Mouse (Mus musculus) frontal cortex, adult (tissue): ENCODE results near the gene Gm49322.
"Not testable (repeated sequence)": the region's sequence is repeated elsewhere in the genome, so short reads cannot be mapped to it uniquely, and the experiment has no call there.

Experiments used
- ATAC-seq: cut with Nextera tagmentation; 2 replicates; pipeline ENCODE4 v1.9.2; 2017; ENCODE audit warnings: mild to moderate bottlenecking, moderate library complexity, mixed read lengths; ENCODE audit not compliant: low TSS enrichment

Gm49322 gene

DNA sequence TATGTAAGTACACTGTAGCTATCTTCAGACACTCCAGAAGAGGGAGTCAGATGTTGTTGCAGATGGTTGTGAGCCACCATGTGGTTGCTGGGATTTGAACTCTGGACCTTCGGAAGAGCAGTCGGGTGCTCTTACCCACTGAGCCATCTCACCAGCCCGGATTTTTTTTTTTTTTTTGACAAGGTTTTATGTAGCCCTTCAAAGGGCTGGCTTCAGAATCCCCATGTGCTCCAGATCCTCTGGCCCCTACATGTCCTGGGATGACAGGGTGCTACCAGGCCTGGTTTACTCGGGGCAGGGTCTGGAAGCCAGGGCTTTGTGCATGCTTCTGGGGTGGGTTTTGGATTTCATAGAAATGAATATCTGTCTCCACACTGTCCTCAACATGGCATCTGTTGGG lies at the start of gene Gm49322:
Gm49322 (plus strand) TSS at position 301 of the 400 bp plus-strand sequence.
- ATAC-seq, result not testable (repeated sequence)

- ATAC-seq, result 0 out of 2 replicates have a peak, but pooled peaks have one; percentile 27
Observed at GRCm38 (mm10) chr10:80557346-80557965, 48.4 kb upstream of the Gm49322 start.

- no peak for ATAC-seq
Observed at GRCm38 (mm10) chr10:80559431-80559830, 46.4 kb upstream of the Gm49322 start.

DNA sequence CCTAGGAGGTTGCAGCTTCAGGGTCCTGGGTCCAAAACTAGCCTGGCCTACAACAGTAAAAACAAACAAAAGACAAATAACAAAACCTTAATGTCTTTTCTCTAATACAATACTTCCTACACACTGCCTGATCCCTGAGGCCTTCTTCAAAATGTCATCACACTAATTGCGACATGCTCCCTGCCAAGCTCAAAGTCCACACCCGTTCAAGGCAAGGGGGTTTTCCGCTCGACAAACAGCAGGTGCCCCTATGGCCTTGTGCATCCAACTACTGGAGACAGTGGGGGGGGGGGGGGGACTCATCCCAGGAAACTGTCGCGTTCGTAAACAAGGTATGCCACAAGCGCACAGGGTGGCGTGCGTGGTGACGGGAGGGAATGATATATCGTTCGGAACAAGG lies 45.2 kb upstream of the Gm49322 start:
- no peak for ATAC-seq

DNA sequence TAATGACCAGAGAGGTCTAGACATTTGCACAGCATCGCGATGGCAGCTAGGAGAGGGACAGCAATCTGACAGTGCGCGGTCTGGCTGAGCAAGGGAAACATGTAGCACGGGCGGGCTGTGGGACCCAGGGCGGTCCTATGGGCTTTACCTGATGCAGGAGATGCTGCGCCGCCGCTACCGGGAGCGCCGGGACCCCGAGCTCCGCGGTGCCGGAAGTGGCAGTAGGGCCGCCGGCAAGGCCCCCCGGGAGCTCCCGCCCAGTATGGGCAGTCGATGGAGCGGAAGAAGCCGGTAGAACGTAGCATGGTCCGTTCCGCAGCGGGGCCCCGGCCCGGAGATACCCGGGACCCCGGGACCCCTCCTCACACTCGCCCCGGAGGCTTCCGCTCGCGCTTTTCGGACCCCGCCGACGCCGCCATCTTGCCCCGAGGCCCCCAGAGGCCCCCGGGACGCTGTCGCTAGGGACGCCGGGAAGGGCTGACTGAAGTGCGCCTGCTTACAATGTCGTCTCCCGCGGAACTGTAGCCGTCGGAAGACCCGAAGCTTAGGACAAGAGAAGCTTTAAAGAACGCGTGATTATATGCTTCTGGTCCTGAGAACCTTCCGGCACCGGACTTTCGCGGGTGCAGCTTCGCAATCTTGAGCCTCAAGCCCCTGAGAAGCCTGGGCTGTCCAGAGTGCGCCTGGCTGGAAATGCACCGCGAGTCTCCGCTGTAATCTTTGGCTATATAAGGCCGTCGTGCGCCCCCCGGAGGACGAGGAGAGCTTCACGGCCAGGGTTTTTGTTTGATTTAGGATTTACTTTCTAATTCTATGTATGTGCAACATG lies 44.5 kb upstream of the Gm49322 start, which contains the start of gene Rexo1:
Rexo1 (minus strand) TSS at position 445 of the 829 bp plus-strand sequence.
- ATAC-seq, result peak; percentile 74

DNA sequence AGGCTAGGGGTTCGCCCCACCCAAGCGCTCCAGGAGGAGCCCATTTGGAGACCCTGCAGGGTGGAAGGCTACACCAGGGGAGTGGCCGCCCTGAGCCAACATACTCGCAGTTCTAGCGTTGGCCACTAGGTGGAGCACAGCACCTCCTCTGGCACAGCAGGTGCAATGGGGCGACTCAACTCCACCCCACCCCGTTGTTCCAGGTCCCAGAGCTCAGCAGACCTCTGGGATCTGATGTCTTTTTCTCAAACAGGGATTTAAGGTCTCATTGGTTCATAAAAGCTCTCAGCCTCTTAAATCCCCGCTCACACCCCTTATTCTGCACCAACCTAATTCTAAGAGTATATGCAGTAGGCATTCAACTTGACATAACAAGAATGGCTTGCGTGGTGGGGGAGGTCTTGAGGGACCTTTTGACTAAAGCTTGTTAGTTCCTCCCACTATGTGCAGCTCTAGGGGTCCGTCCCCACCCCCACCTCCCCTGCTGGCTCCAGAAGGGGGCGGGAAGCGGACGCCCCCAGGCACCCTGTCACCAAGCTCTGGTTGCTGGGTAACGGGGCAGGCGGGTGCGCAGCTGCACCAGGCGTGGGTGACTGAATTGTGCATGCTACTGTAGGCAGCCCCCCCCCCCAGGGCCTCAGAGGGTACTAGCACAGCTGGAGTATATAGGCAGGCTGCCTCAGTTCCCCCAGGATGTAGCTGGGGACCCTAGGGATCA lies 39.3 kb upstream of the Gm49322 start:
- peak; percentile 69 for ATAC-seq

GRCm38 (mm10) chr10:80568876-80569275 lies 36.9 kb upstream of the Gm49322 start:
- no peak for ATAC-seq

DNA sequence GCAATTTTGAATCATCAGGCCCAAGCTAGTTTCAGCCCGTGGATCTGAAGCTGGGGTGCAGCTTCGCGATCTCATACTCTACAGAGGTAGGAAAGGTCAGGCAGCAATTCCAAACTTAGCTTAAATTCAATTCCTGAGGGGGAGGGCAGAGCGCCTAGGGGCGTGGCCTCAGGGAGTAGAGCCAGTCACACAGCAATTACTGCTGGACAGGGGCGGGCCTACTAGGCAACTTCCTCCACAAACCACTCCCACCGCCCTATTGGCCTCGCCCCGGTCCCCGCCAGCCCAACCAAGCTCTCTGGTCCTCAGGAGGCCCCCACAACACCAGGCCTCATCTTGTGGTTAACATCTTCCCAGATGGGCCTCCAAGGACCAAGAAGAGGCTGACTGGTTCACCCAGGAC lies 36.2 kb upstream of the Gm49322 start:
- ATAC-seq, result no peak

GRCm38 (mm10) chr10:80570419-80570818 lies 35.4 kb upstream of the Gm49322 start:
- no peak for ATAC-seq

- no peak for ATAC-seq
Observed at GRCm38 (mm10) chr10:80570871-80571836, 34.7 kb upstream of the Gm49322 start.

DNA sequence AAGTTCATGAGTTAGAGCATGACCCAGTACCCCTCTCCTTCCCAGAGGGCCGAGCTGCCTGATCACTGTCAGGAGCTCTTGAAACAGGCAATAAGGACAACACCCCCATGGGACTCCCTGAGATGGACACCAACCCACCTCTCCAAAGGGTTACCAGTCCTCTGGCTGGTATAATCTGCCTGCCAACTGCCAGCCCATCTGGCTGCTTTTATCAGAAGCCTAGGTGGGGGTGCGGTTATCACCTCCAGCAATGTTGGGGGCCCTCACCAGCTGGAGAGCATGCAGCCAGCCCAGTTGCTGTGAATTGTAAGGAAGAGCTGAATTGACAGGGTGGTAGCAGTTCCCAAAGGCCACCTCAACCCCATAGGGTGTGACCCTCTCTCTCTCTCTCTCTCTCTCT lies 33.3 kb upstream of the Gm49322 start:
- ATAC-seq, result no peak

DNA sequence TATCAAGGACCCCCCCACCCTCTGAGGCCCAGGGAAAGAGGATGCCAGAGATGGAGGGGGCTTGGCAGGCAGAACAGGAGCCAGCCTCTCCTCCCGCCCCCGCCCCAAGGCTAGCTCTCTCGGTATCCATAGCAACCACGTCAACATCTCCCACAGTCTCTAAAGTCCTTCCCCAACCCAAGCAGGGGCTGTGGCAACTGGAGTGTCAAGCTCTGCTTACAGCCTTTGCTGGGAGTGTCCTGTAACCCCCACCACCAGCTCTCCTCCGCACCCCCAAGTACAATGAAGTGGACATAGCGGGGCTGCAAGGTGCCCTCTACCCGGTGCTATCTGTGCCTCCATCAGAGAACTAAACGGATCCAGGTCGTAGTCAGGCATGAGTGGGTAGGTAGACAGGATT lies 31.9 kb upstream of the Gm49322 start:
- peak; percentile 29; the same call in 1 of the 2 replicates for ATAC-seq

- ATAC-seq, result no peak
Observed at GRCm38 (mm10) chr10:80574896-80575295, 30.9 kb upstream of the Gm49322 start.

- no peak for ATAC-seq
Observed at GRCm38 (mm10) chr10:80575925-80576324, 29.9 kb upstream of the Gm49322 start.

DNA sequence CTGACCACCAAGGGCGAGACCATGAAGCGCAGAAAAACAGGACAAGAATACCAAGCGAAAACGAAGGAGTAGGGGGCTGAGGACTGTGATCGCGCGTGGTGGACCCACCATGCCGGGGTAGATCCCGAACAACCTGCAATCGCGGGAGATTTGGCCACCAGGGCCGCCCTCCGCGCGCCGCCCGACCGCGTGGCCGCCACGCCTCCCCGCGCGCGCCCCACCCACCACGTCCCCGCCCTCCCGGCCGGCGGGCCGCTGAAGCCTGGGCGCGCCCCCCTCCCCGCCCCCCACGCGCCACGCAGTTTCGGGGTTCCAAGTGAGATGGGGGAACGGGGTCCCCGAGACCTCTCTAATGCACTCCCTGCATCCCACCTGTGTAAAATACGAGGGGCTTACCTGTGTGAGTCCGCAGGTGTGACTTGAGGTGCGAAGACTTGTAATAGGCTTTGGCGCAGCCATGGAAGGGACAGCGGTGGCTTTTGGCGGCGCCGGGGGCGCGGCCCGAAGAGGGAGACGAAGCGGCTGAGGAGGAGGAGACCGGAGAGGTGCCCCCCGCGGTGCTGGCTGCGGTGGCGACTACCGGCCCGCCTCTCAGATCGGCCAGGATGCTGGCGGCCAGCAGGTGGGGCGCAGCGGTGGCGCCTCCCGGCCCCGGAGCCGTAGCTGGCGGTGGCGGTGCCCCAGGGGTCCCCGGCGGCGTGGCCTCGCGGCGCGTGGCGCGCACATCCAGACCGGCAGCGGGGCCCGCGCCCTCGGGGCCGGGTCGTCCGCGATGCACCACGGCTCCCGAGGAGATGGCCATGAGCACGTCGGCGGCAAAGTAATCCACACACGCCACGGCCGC lies 29.2 kb upstream of the Gm49322 start:
- ATAC-seq, result no peak

- ATAC-seq, result peak; percentile 26
Observed at GRCm38 (mm10) chr10:80577195-80578130, 28.4 kb upstream of the Gm49322 start, which contains the start of gene Klf16. Gene Klf16 (minus strand): TSS chr10:80577321.

DNA sequence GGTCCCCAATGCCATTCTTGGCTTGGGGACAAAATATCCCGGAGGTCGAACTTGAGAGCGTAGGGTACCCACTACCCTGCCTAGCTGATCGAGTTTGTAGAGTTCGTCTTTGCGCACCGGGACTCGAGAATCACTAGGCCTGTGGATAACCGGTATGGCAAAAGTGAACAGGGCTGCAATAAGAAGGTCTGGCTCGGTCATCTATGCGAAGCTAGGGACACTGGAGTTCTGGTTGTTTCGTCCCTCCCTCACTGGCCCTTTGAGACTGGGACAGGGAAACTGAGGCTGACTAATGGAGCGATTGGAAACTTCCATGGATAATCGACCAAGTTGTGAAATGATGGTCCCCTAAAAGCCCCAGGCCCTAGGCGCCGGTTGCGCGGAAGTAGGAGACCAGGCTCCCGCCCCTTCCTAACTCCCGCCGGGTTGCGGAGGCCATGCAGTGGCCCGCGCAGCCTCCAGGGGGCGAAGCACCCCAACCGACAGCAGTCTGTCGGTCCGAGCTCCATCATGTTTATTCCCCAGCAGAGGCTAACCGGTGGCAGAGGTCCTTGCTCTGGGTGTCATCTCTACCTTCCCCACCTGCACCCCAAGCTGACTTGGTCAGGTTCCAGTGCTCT lies 27.6 kb upstream of the Gm49322 start:
- ATAC-seq, result 0 out of 2 replicates have a peak, but pooled peaks have one; percentile 10

DNA sequence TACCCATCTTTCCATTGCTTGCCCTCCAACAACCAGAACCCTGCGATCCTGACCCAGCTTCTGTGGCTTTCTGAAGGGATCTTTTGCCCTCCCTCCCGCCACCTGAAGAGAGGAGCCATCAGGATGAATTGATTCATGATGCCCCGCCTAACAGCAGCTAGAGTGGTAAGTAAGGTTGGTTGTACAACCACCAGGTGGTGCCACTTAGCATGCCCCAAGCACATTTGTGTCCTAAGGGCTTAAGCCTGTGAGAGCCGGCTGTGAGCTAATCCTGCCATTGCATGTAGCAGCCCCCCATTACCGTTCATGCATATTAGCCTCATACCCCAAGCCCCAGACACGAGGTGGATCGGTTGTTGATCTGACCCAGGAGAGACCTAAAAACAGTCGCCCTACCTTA lies 26.9 kb upstream of the Gm49322 start:
- 0 out of 2 replicates have a peak, but pooled peaks have one; percentile 13 for ATAC-seq
